Mouse (Mus musculus) limb, embryonic 12.5 days (tissue): ENCODE results near the gene Cep55. TPM values are rescaled to one million over a fixed set of nuclear protein-coding genes. Genes with fewer than 3 reads are reported as not detected.
A peak's percentile ranks its signal among the peaks of the same experiment; 100 is the strongest.

Source experiments
- ATAC-seq: fragments of 200-750 bp; cut with Nextera tagmentation; 2 replicates; pipeline ENCODE4 v1.8.0; 2017; ENCODE audit warnings: low read depth, moderate TSS enrichment; ENCODE audit not compliant: insufficient number of reproducible peaks, insufficient read depth, low FRiP score, low TSS enrichment
- H3K27ac ChIP-seq: fragments of 300-500 bp; sonication (generic); 2 replicates; pipeline ENCODE4 v1.5.1; 2016; ENCODE audit warnings: mild to moderate bottlenecking, moderate library complexity
- H3K27me3 ChIP-seq: fragments of 300-500 bp; sonication (generic); 2 replicates; pipeline ENCODE4 v1.6.1; 2016; ENCODE audit warnings: mild to moderate bottlenecking, moderate library complexity
- H3K36me3 ChIP-seq: fragments of 300-500 bp; sonication (generic); 2 replicates; pipeline ENCODE4 v1.6.1; 2016; ENCODE audit warnings: mild to moderate bottlenecking, moderate library complexity
- H3K4me1 ChIP-seq: fragments of 300-500 bp; sonication (generic); replicated peaks from 2 replicates; pipeline ENCODE4 v1.6.1; 2016
- H3K4me2 ChIP-seq: fragments of 300-500 bp; sonication (generic); 2 replicates; pipeline ENCODE4 v1.6.1; 2016; ENCODE audit warnings: mild to moderate bottlenecking, moderate library complexity
- H3K4me3 ChIP-seq: fragments of 300-500 bp; sonication (generic); replicated peaks from 2 replicates; pipeline ENCODE4 v1.5.1; 2016; ENCODE audit warnings: mild to moderate bottlenecking
- H3K9ac ChIP-seq: fragments of 300-500 bp; sonication (generic); replicated peaks from 2 replicates; pipeline ENCODE4 v1.6.1; 2016; ENCODE audit warnings: mild to moderate bottlenecking, moderate library complexity
- H3K9me3 ChIP-seq: fragments of 300-500 bp; sonication (generic); 2 replicates; pipeline ENCODE4 v1.6.1; 2016; ENCODE audit warnings: mild to moderate bottlenecking, moderate library complexity
- WGBS: fragments of 180-500 bp; shearing (Covaris S2); methylation state at CpG from one replicate; pipeline ENCODE4 v1.1.7; 2016; 5-methylcytosine and 5-hydroxymethylcytosine counted together
- polyA plus RNA-seq: library from polyadenylated mRNA; unstranded; fragments of >200 nt; fragmentation: Nextera tagmentation; extraction: Ambion mirVana; gene quantifications from 2 replicates; pipeline ENCODE4 v1.2.1, GENCODE M21; 2016

Cep55 gene
- polyA plus RNA-seq, 1 experiment from 2014 or later, result 27.5 TPM

DNA sequence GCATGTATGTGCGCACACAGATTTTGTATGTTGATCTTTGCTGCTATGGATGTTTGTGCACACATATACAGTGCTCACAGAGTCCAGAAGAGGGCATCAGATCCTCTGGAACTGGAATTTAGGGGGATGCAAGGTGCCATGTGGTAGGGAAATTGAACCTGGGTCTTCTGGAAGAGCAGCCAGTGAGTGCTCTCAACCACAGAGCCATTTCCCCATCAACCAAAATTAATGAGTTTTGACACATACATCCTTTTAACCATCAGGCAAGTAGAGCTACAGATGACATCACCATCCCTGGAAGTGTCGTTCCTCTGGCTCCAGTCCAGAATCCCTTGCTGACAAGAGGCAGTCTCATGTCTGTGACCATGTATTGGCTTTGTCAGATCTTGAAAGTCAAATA is 21.4 kb downstream of the Cep55 start:
- no peaks in the 10 kb centered on the region for H3K9me3 ChIP-seq
- WGBS, result 92% methylated on average over 2 of the region's 2 CpGs
- H3K9ac ChIP-seq, result no peak overlapping the region
- peaks cover 30% of the 10 kb centered on the region for H3K36me3 ChIP-seq
- H3K4me1 ChIP-seq, result no peaks in the 10 kb centered on the region
- no peaks in the 10 kb centered on the region for H3K27me3 ChIP-seq
- no peak overlapping the region for H3K4me3 ChIP-seq
- no peak for ATAC-seq
- no peak overlapping the region for H3K27ac ChIP-seq
- H3K4me2 ChIP-seq, result no peak overlapping the region

DNA sequence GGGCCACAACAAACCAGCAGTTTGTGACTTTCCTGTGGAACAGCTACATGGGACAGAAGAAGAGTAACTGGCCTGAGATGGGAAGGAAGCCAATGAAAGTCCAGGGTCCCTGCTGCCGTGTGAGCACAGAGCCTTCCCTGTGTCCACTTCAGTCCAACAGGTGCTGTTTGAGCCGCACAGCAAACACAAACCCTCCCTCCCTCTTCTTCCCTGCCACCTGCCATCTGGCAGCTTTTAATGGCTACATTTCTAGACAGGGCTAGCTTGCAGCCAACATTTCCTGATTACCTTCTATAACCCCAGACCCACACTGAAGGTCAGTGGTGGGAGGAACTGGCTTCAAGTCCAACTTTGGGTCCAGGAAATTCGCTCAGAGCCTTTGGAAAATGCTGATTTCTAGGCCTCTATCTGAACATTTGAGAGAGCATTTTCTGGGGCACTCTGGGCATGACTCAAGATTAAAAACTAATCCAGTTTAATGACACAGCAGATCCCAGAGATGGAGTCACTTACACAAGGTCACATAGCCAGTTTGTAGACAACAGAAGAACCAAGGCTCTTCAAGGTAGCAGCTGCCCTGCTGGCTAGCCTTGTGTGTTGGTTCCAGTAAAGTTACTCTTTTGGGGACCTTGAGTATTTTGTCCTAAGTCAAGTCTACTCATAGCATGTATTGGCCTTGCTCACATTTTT is 23.2 kb downstream of the Cep55 start:
- no peak for ATAC-seq
- 58% methylated on average over 3 of the region's 3 CpGs for WGBS

GRCm38 (mm10) chr19:38081361-38081760 is 26.6 kb downstream of the Cep55 start:
- Histone ChIP-seq H3K4me1 (no peaks in the 10 kb centered on the region), H3K9me3 (no peaks in the 10 kb centered on the region), H3K4me3 (no peak overlapping the region), H3K27me3 (no peaks in the 10 kb centered on the region), H3K27ac (no peak overlapping the region), H3K9ac (no peak overlapping the region), H3K36me3 (no peaks in the 10 kb centered on the region), H3K4me2 (no peak overlapping the region)
- WGBS, result 78% methylated on average over 3 of the region's 3 CpGs
- no peak for ATAC-seq

More for the DNA sequence above, 23.2 kb downstream of the Cep55 start:
- no peaks in the 10 kb centered on the region for H3K9me3 ChIP-seq
- H3K36me3 ChIP-seq, result peaks cover 14% of the 10 kb centered on the region
- H3K27ac ChIP-seq, result no peak overlapping the region
- H3K4me3 ChIP-seq, result no peak overlapping the region
- no peaks in the 10 kb centered on the region for H3K27me3 ChIP-seq
- H3K9ac ChIP-seq, result no peak overlapping the region
- H3K4me1 ChIP-seq, result no peaks in the 10 kb centered on the region
- no peak overlapping the region for H3K4me2 ChIP-seq

GRCm38 (mm10) chr19:38082931-38083525 is 28.2 kb downstream of the Cep55 start:
- no peaks in the 10 kb centered on the region for H3K4me1 ChIP-seq
- 57% methylated on average over 5 of the region's 5 CpGs for WGBS

DNA sequence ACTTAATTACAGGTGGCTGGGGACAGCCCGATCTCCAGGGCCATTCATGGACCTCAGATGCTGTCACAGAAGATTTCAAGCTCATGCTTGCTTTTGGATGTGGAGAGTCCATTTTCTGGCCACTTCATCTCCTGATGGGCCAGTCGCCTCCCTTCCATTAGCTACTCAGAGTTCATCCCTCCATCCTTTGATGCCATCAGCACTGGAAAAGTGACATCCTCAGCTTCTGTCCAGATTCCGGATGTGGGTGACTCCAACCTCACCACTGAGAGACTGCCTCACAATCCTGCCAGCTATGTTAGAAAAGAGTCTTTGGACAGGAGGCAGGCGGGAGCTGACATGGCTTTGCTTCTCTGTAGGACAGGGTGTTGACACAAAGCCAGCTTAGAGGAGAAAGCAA is 31.0 kb downstream of the Cep55 start:
- H3K27me3 ChIP-seq, result no peaks in the 10 kb centered on the region
- no peak overlapping the region for H3K27ac ChIP-seq
- H3K4me2 ChIP-seq, result no peak overlapping the region
- 88% methylated on average over 4 of the region's 4 CpGs for WGBS
- ATAC-seq, result no peak
- H3K4me1 ChIP-seq, result no peaks in the 10 kb centered on the region
- H3K4me3 ChIP-seq, result no peak overlapping the region
- H3K9me3 ChIP-seq, result no peaks in the 10 kb centered on the region
- H3K9ac ChIP-seq, result no peak overlapping the region
- no peaks in the 10 kb centered on the region for H3K36me3 ChIP-seq

More at GRCm38 (mm10) chr19:38082931-38083525, 28.2 kb downstream of the Cep55 start:
- H3K4me3 ChIP-seq, result no peak overlapping the region
- ATAC-seq, result no peak
- H3K36me3 ChIP-seq, result no peaks in the 10 kb centered on the region
- no peak overlapping the region for H3K9ac ChIP-seq
- no peaks in the 10 kb centered on the region for H3K27me3 ChIP-seq
- H3K27ac ChIP-seq, result no peak overlapping the region
- no peak overlapping the region for H3K4me2 ChIP-seq
- H3K9me3 ChIP-seq, result no peaks in the 10 kb centered on the region

- Histone ChIP-seq H3K9me3 (no peaks in the 10 kb centered on the region), H3K27me3 (no peaks in the 10 kb centered on the region), H3K36me3 (no peaks in the 10 kb centered on the region), H3K9ac (no peak overlapping the region), H3K4me1 (peaks cover 7% of the 10 kb centered on the region), H3K4me3 (no peak overlapping the region), H3K4me2 (no peak overlapping the region), H3K27ac (no peak overlapping the region)
- WGBS, result 56% methylated on average over 11 of the region's 11 CpGs
- ATAC-seq, result no peak
Measured at GRCm38 (mm10) chr19:38086948-38087551, 32.2 kb downstream of the Cep55 start.

GRCm38 (mm10) chr19:38089358-38089757 is 34.5 kb downstream of the Cep55 start:
- H3K27ac ChIP-seq, result no peak overlapping the region
- H3K9ac ChIP-seq, result no peak overlapping the region
- no peaks in the 10 kb centered on the region for H3K36me3 ChIP-seq
- H3K27me3 ChIP-seq, result peaks cover 11% of the 10 kb centered on the region
- ATAC-seq, result no peak
- peaks cover 7% of the 10 kb centered on the region for H3K4me1 ChIP-seq
- H3K4me2 ChIP-seq, result no peak overlapping the region
- 81% methylated on average over 8 of the region's 8 CpGs for WGBS
- H3K9me3 ChIP-seq, result no peaks in the 10 kb centered on the region
- H3K4me3 ChIP-seq, result no peak overlapping the region

- 36% methylated on average over 4 of the region's 4 CpGs for WGBS
- H3K36me3 ChIP-seq, result no peaks in the 10 kb centered on the region
- H3K9ac ChIP-seq, result no peak overlapping the region
- H3K27ac ChIP-seq, result no peak overlapping the region
- ATAC-seq, result no peak
- H3K9me3 ChIP-seq, result no peaks in the 10 kb centered on the region
- H3K4me3 ChIP-seq, result no peak overlapping the region
- H3K4me1 ChIP-seq, result peaks cover 9% of the 10 kb centered on the region
- no peak overlapping the region for H3K4me2 ChIP-seq
- peaks cover 33% of the 10 kb centered on the region for H3K27me3 ChIP-seq
Measured at GRCm38 (mm10) chr19:38091512-38091985, 36.7 kb downstream of the Cep55 start.

DNA sequence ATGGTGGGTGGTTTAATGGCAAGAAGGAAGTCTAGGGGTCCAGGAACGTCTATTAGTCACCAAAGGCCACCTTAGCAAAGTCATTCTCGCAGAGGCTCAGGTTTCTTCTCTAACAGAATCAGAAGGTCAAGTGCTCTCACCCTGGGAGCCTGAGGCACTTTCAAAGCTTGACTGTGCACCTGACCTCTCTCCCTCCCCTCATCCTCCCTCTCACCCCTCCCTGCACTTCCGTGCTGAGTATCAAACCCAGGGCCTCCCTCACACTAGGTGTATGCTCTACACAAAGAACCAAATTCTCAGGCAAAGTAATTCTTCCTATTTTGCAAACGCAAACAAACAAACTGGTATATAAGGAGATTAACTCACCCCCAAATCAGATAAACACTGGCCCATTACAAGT is 41.4 kb downstream of the Cep55 start:
- Histone ChIP-seq H3K9me3 (no peaks in the 10 kb centered on the region), H3K36me3 (no peaks in the 10 kb centered on the region), H3K27me3 (peaks cover 72% of the 10 kb centered on the region), H3K4me2 (no peak overlapping the region), H3K4me3 (no peak overlapping the region), H3K9ac (no peak overlapping the region), H3K27ac (no peak overlapping the region), H3K4me1 (peaks cover 19% of the 10 kb centered on the region)
- ATAC-seq, result no peak
- 12% methylated on average over 4 of the region's 4 CpGs for WGBS

GRCm38 (mm10) chr19:38096858-38097758 is 42.3 kb downstream of the Cep55 start, which contains the start of gene Ffar4:
TSS of gene Ffar4 (plus strand) at chr19:38097071.
- Histone ChIP-seq H3K36me3 (no peaks in the 10 kb centered on the region), H3K27ac (no peak within 1 kb of the TSS), H3K4me3 (peak within 1 kb of the TSS; percentile 39), H3K9ac (peak within 1 kb of the TSS; percentile 37; the same call in 1 of the 2 replicates), H3K4me1 (peaks cover 13% of the 10 kb centered on the region), H3K27me3 (peaks cover 72% of the 10 kb centered on the region), H3K4me2 (peak within 1 kb of the TSS; percentile 67), H3K9me3 (no peaks in the 10 kb centered on the region)
- 1% methylated on average over 77 of the region's 77 CpGs for WGBS
- no peak for ATAC-seq

DNA sequence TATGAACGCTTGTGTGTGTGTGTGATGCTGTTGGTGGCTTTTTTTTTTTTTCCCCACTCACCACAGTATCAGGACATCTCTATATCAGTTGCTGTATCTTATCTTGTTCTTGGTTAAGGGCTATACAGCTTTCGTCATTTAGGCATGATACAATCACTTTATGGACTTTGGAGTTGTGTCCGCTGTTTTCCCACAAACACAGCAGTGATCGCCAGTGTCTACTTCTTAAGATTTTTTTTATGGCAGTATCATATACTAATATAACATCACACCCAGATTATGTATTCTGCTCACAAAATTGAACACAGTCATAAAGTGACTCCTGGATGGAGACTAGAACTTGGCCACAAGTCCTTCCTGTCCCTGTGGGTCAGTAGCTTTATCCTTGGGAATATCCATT is 53.1 kb downstream of the Cep55 start:
- H3K9ac ChIP-seq, result no peak overlapping the region
- no peak overlapping the region for H3K4me3 ChIP-seq
- H3K36me3 ChIP-seq, result no peaks in the 10 kb centered on the region
- H3K27me3 ChIP-seq, result no peaks in the 10 kb centered on the region
- no peaks in the 10 kb centered on the region for H3K9me3 ChIP-seq
- peaks cover 8% of the 10 kb centered on the region; the same call in 1 of the 2 replicates for H3K4me1 ChIP-seq
- H3K27ac ChIP-seq, result no peak overlapping the region
- no peak overlapping the region for H3K4me2 ChIP-seq
- 91% methylated on average over 4 of the region's 4 CpGs for WGBS
- no peak for ATAC-seq
